Mouse (Mus musculus) heart, adult 2 months (tissue): Measurements from ENCODE around the gene Tmem132b. TPM values are rescaled to one million over a fixed set of nuclear protein-coding genes. Genes with fewer than 3 reads are reported as not detected.

Source experiments
- DNase-seq, 2 experiments: peaks; one replicate each; pipeline ENCODE4 v3.0.0; 2021
- H3K27ac ChIP-seq: fragments of 200-600 bp; 2 replicates; pipeline ENCODE4 v1.8.1; 2022
- H3K27me3 ChIP-seq: fragments of 200-500 bp; 2 replicates; pipeline ENCODE4 v1.6.1; 2012; ENCODE audit warnings: mild to moderate bottlenecking, low read length, inconsistent platforms, mixed read lengths; ENCODE audit not compliant: control insufficient read depth, insufficient read depth
- H3K36me3 ChIP-seq: fragments of 200-500 bp; 2 replicates; pipeline ENCODE4 v1.6.1; 2012; ENCODE audit warnings: low read length, inconsistent platforms; ENCODE audit not compliant: control insufficient read depth, insufficient read depth
- H3K4me1 ChIP-seq: fragments of 200-500 bp; 2 replicates; pipeline ENCODE4 v1.6.1; 2011; ENCODE audit warnings: low read length; ENCODE audit not compliant: control insufficient read depth, insufficient read depth
- H3K4me3 ChIP-seq: fragments of 200-600 bp; 2 replicates; pipeline ENCODE4 v1.8.1; 2022
- H3K79me2 ChIP-seq: fragments of 200-500 bp; replicated peaks from 2 replicates; pipeline ENCODE4 v1.6.1; 2012; ENCODE audit warnings: mild to moderate bottlenecking, inconsistent platforms, low read length, moderate library complexity, mixed read lengths; ENCODE audit not compliant: control insufficient read depth, insufficient read depth
- H3K9ac ChIP-seq: fragments of 200-500 bp; 2 replicates; pipeline ENCODE4 v1.6.1; 2012; ENCODE audit warnings: low read depth, mild to moderate bottlenecking, control low read depth, inconsistent platforms, low read length, mixed read lengths
- CTCF ChIP-seq: fragments of 200-600 bp; IDR thresholded peaks from 2 replicates; pipeline ENCODE4 v1.8.1; 2022; ENCODE audit warnings: antibody characterized with exemption, mild to moderate bottlenecking, moderate library complexity
- EP300 ChIP-seq: fragments of 200-500 bp; IDR thresholded peaks from 2 replicates; pipeline ENCODE4 v1.6.1; 2011; ENCODE audit warnings: low read depth, low read length, control low read depth; ENCODE audit not compliant: insufficient read depth
- POLR2A ChIP-seq: fragments of 200-500 bp; IDR thresholded peaks from 2 replicates; pipeline ENCODE4 v1.6.1; 2011; ENCODE audit warnings: mild to moderate bottlenecking, low read depth, low read length, control low read depth; ENCODE audit not compliant: insufficient read depth
- WGBS: fragments of 180-500 bp; shearing (Covaris S2); methylation state at CpG from one replicate; pipeline ENCODE4 v1.1.7; 2018; 5-methylcytosine and 5-hydroxymethylcytosine counted together
- intact Hi-C: fragments of 180-260 bp; cut with DNase I; formaldehyde crosslinking; loops from one replicate; pipeline ENCODE4 v1.15.1; 2025
- polyA plus RNA-seq: library from polyadenylated mRNA; depleted of rRNA; stranded (reverse); fragments of >200 nt; gene quantifications from 2 replicates; pipeline ENCODE4 v1.2.3, GENCODE M21; 2012
- total RNA-seq, 2 experiments: library from RNA; stranded (reverse); gene quantifications; 2 replicates each; pipeline ENCODE4 v1.2.3; 2021

Tmem132b gene
- total and polyA plus RNA-seq, 3 experiments: not detected

DNA sequence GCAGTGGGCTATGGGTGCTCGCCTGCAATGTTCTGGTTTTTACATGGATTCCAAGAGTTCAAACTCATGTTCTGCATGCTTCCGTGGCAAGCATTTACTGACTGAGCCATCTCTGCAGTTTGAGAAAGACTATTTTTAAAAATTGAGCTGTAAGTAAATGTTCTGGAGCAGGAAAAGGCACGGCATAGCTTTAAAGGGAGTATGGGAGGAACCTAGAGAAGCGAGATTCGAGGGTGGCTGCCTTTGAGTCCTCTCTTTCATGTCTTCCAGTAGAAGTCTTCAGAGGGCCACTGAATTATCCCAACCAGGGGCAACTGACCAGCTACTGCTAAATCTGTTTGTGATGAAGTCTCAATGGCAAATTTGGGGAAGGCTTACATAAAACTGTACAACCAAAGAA lies 221.0 kb downstream of the Tmem132b start:
- no peak for DNase-seq
- TF ChIP-seq EP300 (no peak), POLR2A (no peak), CTCF (no peak)
- Histone ChIP-seq H3K9ac (no peak overlapping the region), H3K4me1 (no peaks in the 10 kb centered on the region), H3K79me2 (no peaks in the 10 kb centered on the region), H3K27me3 (0 out of 2 replicates have a peak, but pooled peaks cover 1% of the 10 kb centered on the region), H3K4me3 (no peak overlapping the region), H3K27ac (no peak overlapping the region), H3K36me3 (no peaks in the 10 kb centered on the region)
- intact Hi-C loops: no loop called here
- WGBS: 71% methylated on average over 5 of the region's 5 CpGs

GRCm38 (mm10) chr5:125756987-125757530 lies 225.5 kb downstream of the Tmem132b start:
- Histone ChIP-seq H3K27ac (no peak overlapping the region), H3K4me1 (no peaks in the 10 kb centered on the region), H3K9ac (no peak overlapping the region), H3K4me3 (no peak overlapping the region), H3K79me2 (no peaks in the 10 kb centered on the region), H3K27me3 (0 out of 2 replicates have a peak, but pooled peaks cover 1% of the 10 kb centered on the region), H3K36me3 (no peaks in the 10 kb centered on the region)
- no peak for DNase-seq
- intact Hi-C loops: no loop called here
- TF ChIP-seq EP300: no peak
- TF ChIP-seq POLR2A: no peak
- no peak for TF ChIP-seq CTCF
- 81% methylated on average over 7 of the region's 7 CpGs for WGBS

- no peak overlapping the region for H3K27ac ChIP-seq
- DNase-seq: no peak
- 55% methylated on average over 1 of the region's 1 CpGs for WGBS
These were observed 226.9 kb downstream of the Tmem132b start for GRCm38 (mm10) chr5:125758506-125758905.

DNA sequence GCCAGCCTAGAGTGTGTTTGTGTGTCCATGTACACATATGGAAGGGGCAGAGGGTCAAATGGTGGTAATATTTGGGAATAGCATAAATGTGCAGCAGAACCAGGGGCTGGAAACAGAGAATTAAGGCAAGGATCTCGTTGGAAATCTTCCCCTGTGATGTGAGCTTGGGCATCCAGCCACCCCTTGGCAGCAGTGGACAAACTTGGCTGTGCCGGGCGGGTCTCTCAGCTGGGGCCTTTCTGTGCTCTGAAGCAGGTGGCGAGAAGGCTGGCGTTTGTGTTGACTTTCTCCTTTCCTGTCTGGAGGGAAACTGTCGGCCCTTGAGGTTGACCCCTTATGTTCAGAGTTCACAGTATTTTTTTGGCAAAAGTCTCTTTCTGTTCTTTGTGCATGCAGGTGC lies 235.4 kb downstream of the Tmem132b start:
- H3K4me3 ChIP-seq: no peak overlapping the region
- no peaks in the 10 kb centered on the region for H3K36me3 ChIP-seq
- no peak for DNase-seq
- TF ChIP-seq CTCF (no peak), POLR2A (no peak), EP300 (no peak)
- H3K4me1 ChIP-seq: no peaks in the 10 kb centered on the region
- WGBS: 56% methylated on average over 6 of the region's 6 CpGs
- no peaks in the 10 kb centered on the region for H3K27me3 ChIP-seq
- no peaks in the 10 kb centered on the region for H3K79me2 ChIP-seq
- intact Hi-C loops: no loop called here
- H3K27ac ChIP-seq: no peak overlapping the region
- no peak overlapping the region for H3K9ac ChIP-seq

More at GRCm38 (mm10) chr5:125758506-125758905, 226.9 kb downstream of the Tmem132b start:
- TF ChIP-seq CTCF: no peak
- TF ChIP-seq POLR2A: no peak
- TF ChIP-seq EP300: no peak
- Histone ChIP-seq H3K36me3 (no peaks in the 10 kb centered on the region), H3K9ac (no peak overlapping the region), H3K4me3 (no peak overlapping the region), H3K4me1 (no peaks in the 10 kb centered on the region), H3K27me3 (0 out of 2 replicates have a peak, but pooled peaks cover 1% of the 10 kb centered on the region), H3K79me2 (no peaks in the 10 kb centered on the region)
- intact Hi-C loops: no loop called here

DNA sequence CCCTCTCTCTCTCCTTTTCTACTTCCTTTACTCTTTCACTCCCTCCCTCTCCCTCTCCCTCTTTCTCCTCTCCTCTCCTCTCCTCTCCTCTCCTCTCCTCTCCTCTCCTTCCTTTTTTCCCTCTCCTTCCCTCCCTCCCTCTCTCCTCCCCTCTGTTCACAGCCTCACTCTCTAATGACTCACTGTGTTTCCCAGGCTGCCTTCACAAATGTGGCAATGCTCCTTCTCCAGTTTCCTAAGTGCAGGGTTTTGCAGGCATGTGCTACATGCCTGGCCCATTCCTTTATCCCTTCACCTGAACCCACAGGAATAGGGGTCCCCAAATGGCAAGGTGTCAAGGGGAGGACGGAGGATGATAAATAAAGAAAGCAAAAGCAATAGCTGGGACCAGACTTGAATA lies 236.4 kb downstream of the Tmem132b start:
- Histone ChIP-seq H3K4me3 (no peak overlapping the region), H3K9ac (no peak overlapping the region), H3K36me3 (no peaks in the 10 kb centered on the region), H3K27ac (no peak overlapping the region), H3K79me2 (no peaks in the 10 kb centered on the region), H3K4me1 (no peaks in the 10 kb centered on the region), H3K27me3 (no peaks in the 10 kb centered on the region)
- DNase-seq: no peak
- no peak for TF ChIP-seq POLR2A
- TF ChIP-seq EP300: no peak
- no peak for TF ChIP-seq CTCF
- intact Hi-C loops: no loop called here
- WGBS: 57% methylated on average over 1 of the region's 1 CpGs

GRCm38 (mm10) chr5:125772238-125772637 lies 240.7 kb downstream of the Tmem132b start:
- Histone ChIP-seq H3K36me3 (no peaks in the 10 kb centered on the region), H3K9ac (no peak overlapping the region)
- no peak for DNase-seq

More at GRCm38 (mm10) chr5:125772238-125772637, 240.7 kb downstream of the Tmem132b start:
- TF ChIP-seq EP300 (no peak), CTCF (no peak), POLR2A (no peak)
- H3K4me1 ChIP-seq: no peaks in the 10 kb centered on the region
- H3K4me3 ChIP-seq: no peak overlapping the region
- no peaks in the 10 kb centered on the region for H3K79me2 ChIP-seq
- H3K27ac ChIP-seq: no peak overlapping the region
- no peaks in the 10 kb centered on the region for H3K27me3 ChIP-seq
- intact Hi-C loops: no loop called here
- 87% methylated on average over 4 of the region's 4 CpGs for WGBS
